Mouse (Mus musculus) ES-Bruce4 (cell line): ENCODE results near the gene Kcnma1.

Experiments used
- CTCF ChIP-seq: IDR thresholded peaks from one replicate; pipeline ENCODE4 v1.8.1; 2011; ENCODE audit warnings: low read depth, low read length
- EP300 ChIP-seq: IDR thresholded peaks from 2 replicates; pipeline ENCODE4 v1.6.1; 2011; ENCODE audit warnings: low read depth, low read length; ENCODE audit not compliant: insufficient read depth
- POLR2A ChIP-seq: IDR thresholded peaks from one replicate; pipeline ENCODE4 v1.8.1; 2011; ENCODE audit warnings: low read length; ENCODE audit not compliant: insufficient read depth

DNA sequence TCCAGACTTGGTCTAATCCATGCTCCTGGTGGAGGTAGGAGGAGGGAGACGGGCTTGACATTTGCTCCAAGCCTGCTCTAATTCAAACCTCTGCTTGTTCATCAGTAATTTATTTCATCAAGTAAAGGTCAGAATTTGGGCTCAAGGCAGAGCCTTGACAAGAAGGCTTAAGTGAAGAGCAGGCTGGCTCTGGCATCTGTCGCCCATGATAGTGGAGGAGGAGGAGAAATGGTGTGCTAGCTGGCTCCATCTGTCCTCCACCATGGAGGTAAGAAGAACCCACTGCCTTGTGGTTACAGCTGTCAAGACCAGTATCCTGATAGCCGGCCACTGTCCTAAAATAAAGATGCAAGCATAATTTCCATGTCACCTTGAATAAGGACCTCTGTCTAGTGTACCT, 595.3 kb downstream of the Kcnma1 start:
- TF ChIP-seq CTCF (no peak), POLR2A (no peak), EP300 (no peak)
